Mouse (Mus musculus) bone marrow macrophage, adult 2 months (primary cell): Measurements from ENCODE around the gene Dpp6.

ENCODE experiments used
- CTCF ChIP-seq: IDR thresholded peaks from 2 replicates; pipeline ENCODE4 v1.5.1; 2012; ENCODE audit warnings: low read depth, mild to moderate bottlenecking, low read length, moderate library complexity
- POLR2A ChIP-seq: IDR thresholded peaks from 2 replicates; pipeline ENCODE4 v1.6.1; 2012; ENCODE audit warnings: mild to moderate bottlenecking, low read depth, low read length, borderline replicate concordance

- TF ChIP-seq CTCF, result no peak
- no peak for TF ChIP-seq POLR2A
Measured at GRCm38 (mm10) chr5:27248685-27249084, 431.7 kb downstream of the Dpp6 start.
